Mouse (Mus musculus) frontal cortex, postnatal 14 days (tissue): ENCODE measurements around the gene Stxbp2.
A peak's percentile ranks its signal among the peaks of the same experiment; 100 is the strongest.
"Not testable (repeated sequence)": the region's sequence is repeated elsewhere in the genome, so short reads cannot be mapped to it uniquely, and the experiment has no call there.

Experiments
- DNase-seq, 2 experiments: peaks; one replicate each; pipeline ENCODE4 v3.0.0; 2022; ENCODE audit warnings: low spot score in 2 of 2

Stxbp2 gene

GRCm38 (mm10) chr8:3630647-3631477 lies at the start of gene Stxbp2:
Gene Stxbp2 (plus strand): TSS chr8:3630955.
- DNase-seq, result no peak

GRCm38 (mm10) chr8:3581961-3582360 lies 48.8 kb upstream of the Stxbp2 start:
- not testable (repeated sequence) for DNase-seq

- DNase-seq, result no peak
Observed at GRCm38 (mm10) chr8:3586452-3586851, 44.3 kb upstream of the Stxbp2 start.

GRCm38 (mm10) chr8:3586993-3587390 lies 43.8 kb upstream of the Stxbp2 start, which contains the start of gene Camsap3:
Gene Camsap3 (plus strand): TSS chr8:3587293.
- no peak for DNase-seq

GRCm38 (mm10) chr8:3587391-3588257 lies 43.1 kb upstream of the Stxbp2 start:
- DNase-seq, result peak; percentile 38 to 71

- DNase-seq, result no peak
Observed at GRCm38 (mm10) chr8:3588258-3588633, 42.5 kb upstream of the Stxbp2 start.

GRCm38 (mm10) chr8:3593470-3593869 lies 37.3 kb upstream of the Stxbp2 start:
- no peak for DNase-seq

GRCm38 (mm10) chr8:3594466-3594865 lies 36.3 kb upstream of the Stxbp2 start:
- DNase-seq, result no peak

GRCm38 (mm10) chr8:3598054-3598453 lies 32.7 kb upstream of the Stxbp2 start:
- DNase-seq, result no peak

- DNase-seq, result no peak
Observed at GRCm38 (mm10) chr8:3599219-3599618, 31.5 kb upstream of the Stxbp2 start.

- DNase-seq, result no peak
Observed at GRCm38 (mm10) chr8:3600401-3600800, 30.4 kb upstream of the Stxbp2 start.

GRCm38 (mm10) chr8:3603439-3603838 lies 27.3 kb upstream of the Stxbp2 start:
- DNase-seq, result no peak

- no peak for DNase-seq
Observed at GRCm38 (mm10) chr8:3606593-3606992, 24.2 kb upstream of the Stxbp2 start.

- DNase-seq, result no peak
Observed at GRCm38 (mm10) chr8:3607822-3608221, 22.9 kb upstream of the Stxbp2 start.

GRCm38 (mm10) chr8:3609046-3609815 lies 21.5 kb upstream of the Stxbp2 start:
- no peak for DNase-seq

- no peak for DNase-seq
Observed at GRCm38 (mm10) chr8:3609816-3610150, 21.0 kb upstream of the Stxbp2 start.

GRCm38 (mm10) chr8:3621199-3621970 lies 9.4 kb upstream of the Stxbp2 start, which contains the start of the genes Xab2 and Pet100:
Gene Xab2 (minus strand): TSS chr8:3621316.
Gene Pet100 (plus strand): TSS chr8:3621548.
- peak; percentile 99 for DNase-seq

GRCm38 (mm10) chr8:3622119-3622518 lies 8.6 kb upstream of the Stxbp2 start:
- DNase-seq, result no peak

GRCm38 (mm10) chr8:3625445-3625844 lies 5.3 kb upstream of the Stxbp2 start, which contains the start of gene Pcp2:
Gene Pcp2 (minus strand): TSS chr8:3625545.
- no peak for DNase-seq

GRCm38 (mm10) chr8:3626971-3627370 lies 3.8 kb upstream of the Stxbp2 start:
- no peak for DNase-seq

GRCm38 (mm10) chr8:3628014-3628413 lies 2.7 kb upstream of the Stxbp2 start:
- DNase-seq, result no peak
